Mouse (Mus musculus) megakaryocyte, adult 5-6 weeks (primary cell): ENCODE data around the gene Gm8165. TPM values are rescaled to one million over a fixed set of nuclear protein-coding genes. Genes with fewer than 3 reads are reported as not detected.
"Not testable (repeated sequence)": the region's sequence is repeated elsewhere in the genome, so short reads cannot be mapped to it uniquely, and the experiment has no call there.

Experiments used
- ATAC-seq: 2 replicates; pipeline ENCODE4 v1.8.0; 2016; ENCODE audit warnings: mild to moderate bottlenecking, inconsistent platforms; ENCODE audit not compliant: poor library complexity, severe bottlenecking
- total RNA-seq, 2 experiments: library from RNA; stranded (forward) in 1 of 2; stranded (reverse) in 1 of 2; fragments of 153-499, 151-499 nt in 1 of 2; fragments of 221-1000, 200-1000 nt in 1 of 2; gene quantifications; 2 replicates each; pipeline versions ENCODE4 v1.2.3 to v1.2.4; 2015 to 2017

Gm8165 gene
- total RNA-seq (2015) (not detected in 2 replicates), total RNA-seq (2017) (not detected in 2 replicates)

- not testable (repeated sequence) for ATAC-seq
Observed at GRCm38 (mm10) chr14:43677099-43677498, at the start of gene Gm8165. Gene Gm8165 (minus strand): TSS chr14:43677199.

GRCm38 (mm10) chr14:43697621-43698020 is 20.6 kb upstream of the Gm8165 start, which contains the start of gene Gm7324:
Gene Gm7324 (plus strand): TSS chr14:43697828.
- ATAC-seq, result not testable (repeated sequence)

Other genes with a start within 250 kb of the Gm8165 start
- not detected in 2 replicates for gene Gm5799, start 133.6 kb downstream of the Gm8165 start, total RNA-seq (2015)
- not detected in 2 replicates for gene Gm5799, start 133.6 kb downstream of the Gm8165 start, total RNA-seq (2017)
- not detected in 2 replicates for gene Gm17654, start 98.1 kb downstream of the Gm8165 start, total RNA-seq (2015)
- not detected in 2 replicates for gene Gm17654, start 98.1 kb downstream of the Gm8165 start, total RNA-seq (2017)
- not detected in 2 replicates for gene Gm10375, start 69.2 kb downstream of the Gm8165 start, total RNA-seq (2015)
- not detected in 2 replicates for gene Gm10375, start 69.2 kb downstream of the Gm8165 start, total RNA-seq (2017)
- 0.16 and 0.67 TPM in 2 replicates for gene Gm7324, start 20.6 kb upstream of the Gm8165 start, total RNA-seq (2015)
- gene Gm7324, start 20.6 kb upstream of the Gm8165 start, total RNA-seq (2017), result 3.4 and 5.7 TPM in 2 replicates
- gene Gm16506, start 50.3 kb upstream of the Gm8165 start, total RNA-seq (2015), result not detected in 2 replicates
- gene Gm16506, start 50.3 kb upstream of the Gm8165 start, total RNA-seq (2017), result not detected in 2 replicates
- not detected in 2 replicates for gene Gm6526, start 70.7 kb upstream of the Gm8165 start, total RNA-seq (2015)
- gene Gm6526, start 70.7 kb upstream of the Gm8165 start, total RNA-seq (2017), result not detected in 2 replicates
- gene Gm8180, start 107.5 kb upstream of the Gm8165 start, total RNA-seq (2015), result not detected in 2 replicates
- gene Gm8180, start 107.5 kb upstream of the Gm8165 start, total RNA-seq (2017), result not detected in 2 replicates
- 214 and 289 TPM in 2 replicates for gene Ear1, start 198.3 kb upstream of the Gm8165 start, total RNA-seq (2015)
- 277 and 344 TPM in 2 replicates for gene Ear1, start 198.3 kb upstream of the Gm8165 start, total RNA-seq (2017)
- gene Ear10, start 246.4 kb upstream of the Gm8165 start, total RNA-seq (2015), result 1.1 TPM in 1 of 2 replicates, not detected in the other
- not detected in 2 replicates for gene Ear10, start 246.4 kb upstream of the Gm8165 start, total RNA-seq (2017)
- gene Gm8113, start 248.2 kb upstream of the Gm8165 start, total RNA-seq (2015), result 28.5 and 30.3 TPM in 2 replicates
- 24.9 and 28.7 TPM in 2 replicates for gene Gm8113, start 248.2 kb upstream of the Gm8165 start, total RNA-seq (2017)